Mouse (Mus musculus) CH12.LX (cell line): ENCODE data around the gene Gpr89. TPM values are rescaled to one million over a fixed set of nuclear protein-coding genes. Genes with fewer than 3 reads are reported as not detected.

Source experiments
- DNase-seq: peaks from one replicate; pipeline ENCODE4 v3.0.0-alpha.2; 2013; ENCODE audit errors: extremely low read depth
- H3K27ac ChIP-seq: 2 replicates; pipeline ENCODE4 v1.5.1; 2012; ENCODE audit warnings: low read depth, mild to moderate bottlenecking, control low read depth, moderate library complexity; ENCODE audit not compliant: insufficient read depth
- H3K27me3 ChIP-seq: replicated peaks from 2 replicates; pipeline ENCODE3; 2012; ENCODE audit warnings: inconsistent platforms
- H3K36me3 ChIP-seq, 2 experiments: replicated peaks in 1 of 2; 2 replicates each; pipeline versions ENCODE3 to v1.6.1; 2012; ENCODE audit warnings: inconsistent platforms in 1 of 2, low read length in 1 of 2, mild to moderate bottlenecking in 1 of 2, mixed read lengths in 1 of 2, moderate library complexity in 1 of 2; ENCODE audit not compliant: control insufficient read depth in 1 of 2, insufficient read depth in 1 of 2
- H3K4me1 ChIP-seq, 2 experiments: 2 replicates each; pipeline ENCODE4 v1.6.1; 2012; ENCODE audit warnings: inconsistent platforms in 1 of 2, moderate library complexity in 1 of 2; ENCODE audit not compliant: insufficient read depth in 2 of 2, control insufficient read depth in 1 of 2
- H3K4me2 ChIP-seq: 2 replicates; pipeline ENCODE4 v1.6.1; 2012; ENCODE audit warnings: low read depth, mild to moderate bottlenecking, control low read depth; ENCODE audit not compliant: poor library complexity, insufficient read depth, severe bottlenecking
- H3K4me3 ChIP-seq, 3 experiments: fragments of 150-350 bp in 1 of 3; sonication (generic) in 1 of 3; replicated peaks in 1 of 3; 2 replicates each; pipeline versions ENCODE3 to v1.5.1; 2011 to 2012; ENCODE audit warnings: low read depth in 2 of 3, low read length in 2 of 3, mild to moderate bottlenecking in 2 of 3, moderate library complexity in 2 of 3, control low read depth in 1 of 3, improper control_type of control experiment in 1 of 3, inconsistent platforms in 1 of 3, mixed read lengths in 1 of 3; ENCODE audit not compliant: poor library complexity in 1 of 3
- H3K79me2 ChIP-seq: replicated peaks from 2 replicates; pipeline ENCODE4 v1.6.1; 2012; ENCODE audit warnings: mild to moderate bottlenecking, moderate library complexity; ENCODE audit not compliant: control insufficient read depth, poor library complexity, insufficient read depth, severe bottlenecking; ENCODE audit errors: extremely low read depth
- H3K9ac ChIP-seq: 2 replicates; pipeline ENCODE4 v1.6.1; 2012; ENCODE audit warnings: low read depth, mild to moderate bottlenecking, control low read depth, moderate library complexity; ENCODE audit not compliant: insufficient read depth
- H3K9me3 ChIP-seq: replicated peaks from 2 replicates; pipeline ENCODE3; 2012; ENCODE audit warnings: low read length, inconsistent platforms, mixed read lengths
- BHLHE40 ChIP-seq: IDR thresholded peaks from 2 replicates; pipeline ENCODE4 v1.6.1; 2011; ENCODE audit warnings: mild to moderate bottlenecking, low read depth, low read length, improper control_type of control experiment
- CTCF ChIP-seq, 2 experiments: IDR thresholded peaks in 1 of 2; conservative IDR thresholded peaks in 1 of 2; 2 replicates each; pipeline ENCODE4 v1.5.1; 2011 to 2012; ENCODE audit warnings: low read depth in 2 of 2, low read length in 2 of 2, improper control_type of control experiment in 1 of 2, inconsistent platforms in 1 of 2, mild to moderate bottlenecking in 1 of 2, moderate library complexity in 1 of 2
- E2F4 ChIP-seq: IDR thresholded peaks from 2 replicates; pipeline ENCODE4 v1.6.1; 2011; ENCODE audit warnings: low read depth, low read length, improper control_type of control experiment; ENCODE audit not compliant: insufficient replicate concordance
- ELF1 ChIP-seq: IDR thresholded peaks from 2 replicates; pipeline ENCODE4 v1.6.1; 2014; ENCODE audit warnings: low read depth, mild to moderate bottlenecking, inconsistent platforms, low read length, improper control_type of control experiment
- ETS1 ChIP-seq: conservative IDR thresholded peaks from 2 replicates; pipeline ENCODE4 v1.6.1; 2012; ENCODE audit warnings: low read depth, mild to moderate bottlenecking, inconsistent platforms, low read length, improper control_type of control experiment, moderate library complexity
- HCFC1 ChIP-seq: IDR thresholded peaks from 2 replicates; pipeline ENCODE4 v1.6.1; 2012; ENCODE audit warnings: low read depth, mild to moderate bottlenecking, inconsistent platforms, low read length, improper control_type of control experiment
- IRF4 ChIP-seq: IDR thresholded peaks from 2 replicates; pipeline ENCODE4 v1.6.1; 2014; ENCODE audit warnings: low read depth, mild to moderate bottlenecking, inconsistent platforms, low read length, improper control_type of control experiment
- MAX ChIP-seq: IDR thresholded peaks from 2 replicates; pipeline ENCODE4 v1.6.1; 2011; ENCODE audit warnings: low read length, improper control_type of control experiment
- MEF2A ChIP-seq: IDR thresholded peaks from 2 replicates; pipeline ENCODE4 v1.6.1; 2014; ENCODE audit warnings: low read depth, mild to moderate bottlenecking, inconsistent platforms, low read length, improper control_type of control experiment, borderline replicate concordance
- MXI1 ChIP-seq: IDR thresholded peaks from 2 replicates; pipeline ENCODE4 v1.6.1; 2011; ENCODE audit warnings: mild to moderate bottlenecking, low read depth, low read length, improper control_type of control experiment
- MYC ChIP-seq: IDR thresholded peaks from 2 replicates; pipeline ENCODE4 v1.6.1; 2011; ENCODE audit warnings: low read depth, mild to moderate bottlenecking, improper control_type of control experiment, low read length
- NELFE ChIP-seq: IDR thresholded peaks from 2 replicates; pipeline ENCODE4 v1.6.1; 2011; ENCODE audit warnings: low read depth, low read length, improper control_type of control experiment
- NRF1 ChIP-seq: IDR thresholded peaks from 2 replicates; pipeline ENCODE4 v1.6.1; 2014; ENCODE audit warnings: low read depth, mild to moderate bottlenecking, inconsistent platforms, low read length, improper control_type of control experiment, moderate library complexity
- PAX5 ChIP-seq: IDR thresholded peaks from 2 replicates; pipeline ENCODE4 v1.6.1; 2012; ENCODE audit warnings: low read length, inconsistent platforms, mixed read lengths
- POLR2A ChIP-seq: IDR thresholded peaks from 2 replicates; pipeline ENCODE4 v1.6.1; 2011; ENCODE audit warnings: low read depth, mild to moderate bottlenecking, improper control_type of control experiment, low read length
- POLR2AphosphoS2 ChIP-seq: IDR thresholded peaks from 2 replicates; pipeline ENCODE4 v1.6.1; 2011; ENCODE audit warnings: low read depth, low read length, improper control_type of control experiment
- RAD21 ChIP-seq: IDR thresholded peaks from 2 replicates; pipeline ENCODE4 v1.6.1; 2011; ENCODE audit warnings: low read depth, mild to moderate bottlenecking, low read length, improper control_type of control experiment, moderate library complexity
- RCOR1 ChIP-seq: conservative IDR thresholded peaks from 2 replicates; pipeline ENCODE4 v1.6.1; 2012; ENCODE audit warnings: low read depth, mild to moderate bottlenecking, inconsistent platforms, low read length, improper control_type of control experiment
- SIN3A ChIP-seq: IDR thresholded peaks from 2 replicates; pipeline ENCODE4 v1.6.1; 2012; ENCODE audit warnings: low read length, improper control_type of control experiment, inconsistent platforms
- SMC3 ChIP-seq: IDR thresholded peaks from 2 replicates; pipeline ENCODE4 v1.6.1; 2011; ENCODE audit warnings: low read depth, low read length, improper control_type of control experiment
- TCF12 ChIP-seq: IDR thresholded peaks from 2 replicates; pipeline ENCODE4 v1.6.1; 2014; ENCODE audit warnings: low read depth, mild to moderate bottlenecking, inconsistent platforms, low read length, improper control_type of control experiment
- USF1 ChIP-seq: IDR thresholded peaks from 2 replicates; pipeline ENCODE4 v1.6.1; 2014; ENCODE audit warnings: low read depth, mild to moderate bottlenecking, inconsistent platforms, low read length, improper control_type of control experiment
- ZC3H11A ChIP-seq: IDR thresholded peaks from 2 replicates; pipeline ENCODE4 v1.6.1; 2012; ENCODE audit warnings: low read depth, mild to moderate bottlenecking, inconsistent platforms, low read length, improper control_type of control experiment
- ZKSCAN1 ChIP-seq: IDR thresholded peaks from 2 replicates; pipeline ENCODE4 v1.6.1; 2012; ENCODE audit warnings: low read depth, inconsistent platforms, low read length, improper control_type of control experiment, borderline replicate concordance
- ZMIZ1 ChIP-seq: IDR thresholded peaks from 2 replicates; pipeline ENCODE4 v1.6.1; 2012; ENCODE audit warnings: low read depth, mild to moderate bottlenecking, inconsistent platforms, low read length, improper control_type of control experiment
- dilution Hi-C: fragments of 300-500 bp; cut with MboI; formaldehyde crosslinking; loops from 2 replicates; pipeline ENCODE4 v1.14.3; 2020; ENCODE audit warnings: low sequenced_read_pairs; ENCODE audit not compliant: extremely low pct_unique_long_range_greater_than_20kb, extremely low pct_ligation_motif_present
- in situ Hi-C: fragments of 300-500 bp; cut with MboI; formaldehyde crosslinking; loops from 3 replicates; pipeline ENCODE4 v1.14.3; 2019; ENCODE audit warnings: low sequenced_read_pairs, low pct_ligation_motif_present, low pct_unique_long_range_greater_than_20kb, mixed read lengths
- polyA plus RNA-seq: library from polyadenylated mRNA; unstranded; fragments of >175 nt; gene quantifications from 2 replicates; pipeline ENCODE4 v1.2.1, GENCODE M21; 2012; ENCODE audit warnings: low read depth; ENCODE audit not compliant: insufficient read length
- total RNA-seq, 2 experiments: library from RNA; depleted of rRNA; stranded (reverse); fragments of 300-350 nt in 1 of 2; fragments of >200 nt in 1 of 2; gene quantifications; 2 replicates each; pipeline ENCODE4 v1.2.3; 2012 to 2014

Gpr89 gene
- total and polyA plus RNA-seq, 3 experiments: 27.9 to 31.3 (median 30.8) TPM

DNA sequence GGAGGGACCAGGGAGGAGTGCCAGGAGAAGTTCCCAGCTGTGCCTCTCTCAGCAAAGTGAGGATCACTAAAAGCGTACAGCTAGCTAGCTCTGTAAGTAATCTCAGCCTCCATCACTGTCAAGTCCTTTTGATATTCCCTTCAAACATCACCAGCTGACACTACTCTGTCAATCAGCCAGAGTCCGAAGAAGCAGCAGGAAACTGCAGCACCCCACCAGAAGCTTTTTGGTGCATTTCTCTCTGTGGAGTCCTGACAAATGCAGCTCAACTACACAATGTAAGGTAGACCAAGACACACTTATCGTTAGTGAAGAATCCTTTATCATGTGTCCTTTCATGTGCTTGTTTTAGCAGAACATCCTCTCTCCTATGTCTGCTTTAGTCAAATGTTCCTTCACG lies 83.6 kb downstream of the Gpr89 start:
- H3K27ac ChIP-seq: no peak overlapping the region
- dilution Hi-C loops: no loop called here
- H3K36me3 ChIP-seq: no peaks in the 10 kb centered on the region
- H3K4me2 ChIP-seq: no peak overlapping the region
- no peak for TF ChIP-seq MXI1
- no peak for TF ChIP-seq MEF2A
- TF ChIP-seq POLR2AphosphoS2: no peak
- TF ChIP-seq MAX: no peak
- TF ChIP-seq RAD21: no peak
- no peak for TF ChIP-seq ZMIZ1
- TF ChIP-seq ETS1: no peak
- TF ChIP-seq TCF12: no peak
- no peak for TF ChIP-seq MYC
- TF ChIP-seq IRF4: no peak
- no peak for TF ChIP-seq USF1
- TF ChIP-seq E2F4: no peak
- TF ChIP-seq CTCF (conservative IDR thresholded peaks at IDR 0.05 in 1 of 2, IDR thresholded peaks at IDR 0.05 in 1 of 2; ENCODE audit: low read depth in 2 of 2, low read length in 2 of 2): no peak
- TF ChIP-seq POLR2A: no peak
- TF ChIP-seq ZC3H11A: no peak
- TF ChIP-seq NRF1: no peak
- TF ChIP-seq ELF1: no peak
- TF ChIP-seq, all 38 proteins: peak for 0
- DNase-seq: no peak
- H3K9ac ChIP-seq: no peak overlapping the region
- no peaks in the 10 kb centered on the region for H3K27me3 ChIP-seq
- in situ Hi-C loops: loop anchor here (25.0 kb wide), 1 partner anchor 266 kb away; no protein-coding TSS in a partner anchor
- no peak overlapping the region for H3K4me3 ChIP-seq
- H3K9me3 ChIP-seq: peaks cover 3% of the 10 kb centered on the region
- H3K4me1 ChIP-seq: no peaks in the 10 kb centered on the region
- no peaks in the 10 kb centered on the region for H3K79me2 ChIP-seq

GRCm38 (mm10) chr3:96820116-96820915 lies 84.8 kb downstream of the Gpr89 start:
- Histone ChIP-seq H3K36me3 (no peaks in the 10 kb centered on the region), H3K4me1 (no peaks in the 10 kb centered on the region), H3K9ac (no peak overlapping the region), H3K9me3 (peaks cover 3% of the 10 kb centered on the region), H3K4me2 (no peak overlapping the region), H3K4me3 (no peak overlapping the region), H3K27ac (no peak overlapping the region), H3K27me3 (no peaks in the 10 kb centered on the region), H3K79me2 (no peaks in the 10 kb centered on the region)
- TF ChIP-seq ZKSCAN1 (no peak), MEF2A (no peak), ELF1 (no peak), TCF12 (no peak), NELFE (no peak), PAX5 (no peak), RCOR1 (no peak), BHLHE40 (no peak), MXI1 (no peak), NRF1 (no peak), ETS1 (no peak), SIN3A (no peak), HCFC1 (no peak), POLR2AphosphoS2 (no peak), SMC3 (no peak), E2F4 (no peak)
- no peak for DNase-seq
- in situ Hi-C loops (loop anchor here (25.0 kb wide), 1 partner anchor 267 kb away; no protein-coding TSS in a partner anchor), dilution Hi-C loops (no loop called here)
